Mouse (Mus musculus) adrenal gland, postnatal 10 days (tissue): ENCODE data around the gene Gm21258. TPM values are rescaled to one million over a fixed set of nuclear protein-coding genes. Genes with fewer than 3 reads are reported as not detected.
"Not testable (repeated sequence)": the region's sequence is repeated elsewhere in the genome, so short reads cannot be mapped to it uniquely, and the experiment has no call there.

Source experiments
- DNase-seq: peaks from one replicate; pipeline ENCODE4 v3.0.0; 2021; ENCODE audit warnings: mixed read lengths
- long read RNA-seq, 2 experiments: library from polyadenylated mRNA; stranded (forward); transcript quantifications; one replicate each; pipeline ENCODE4 v2.0.0; 2021
- total RNA-seq, 2 experiments: library from RNA; stranded (reverse); gene quantifications; 2 replicates each; pipeline ENCODE4 v1.2.3; 2021

The Gm21258 gene
- total RNA-seq: not detected
- long read RNA-seq, experiment 1: 0 reads
- long read RNA-seq, experiment 2: 0 reads

- not testable (repeated sequence) for DNase-seq
Measured at GRCm38 (mm10) chrY:52779740-52780139, at the start of gene Gm21258. Gm21258 (plus strand) TSS chrY:52780040.
